Mouse (Mus musculus) NIH3T3 (cell line): ENCODE data around the gene Gm37240.
"Not testable (repeated sequence)": the region's sequence is repeated elsewhere in the genome, so short reads cannot be mapped to it uniquely, and the experiment has no call there.

ENCODE experiments used
- DNase-seq: peaks from one replicate; pipeline ENCODE4 v3.0.0-alpha.2; 2012; ENCODE audit warnings: low read depth

The Gm37240 gene

GRCm38 (mm10) chr3:85573216-85573863 lies 314.0 kb downstream of the Gm37240 start:
- DNase-seq: no peak

GRCm38 (mm10) chr3:85572502-85572901 lies 314.8 kb downstream of the Gm37240 start:
- not testable (repeated sequence) for DNase-seq

GRCm38 (mm10) chr3:85571276-85571675 lies 316.0 kb downstream of the Gm37240 start:
- DNase-seq: peak; percentile 94

GRCm38 (mm10) chr3:85564603-85565002 lies 322.7 kb downstream of the Gm37240 start:
- DNase-seq: no peak

GRCm38 (mm10) chr3:85553731-85554277 lies 333.5 kb downstream of the Gm37240 start:
- no peak for DNase-seq

GRCm38 (mm10) chr3:85551352-85551751 lies 336.0 kb downstream of the Gm37240 start:
- DNase-seq: no peak

GRCm38 (mm10) chr3:85550312-85550711 lies 337.0 kb downstream of the Gm37240 start:
- peak; percentile 31 for DNase-seq

GRCm38 (mm10) chr3:85543652-85544051 lies 343.7 kb downstream of the Gm37240 start:
- DNase-seq: peak; percentile 52

- no peak for DNase-seq
These were observed 344.6 kb downstream of the Gm37240 start for GRCm38 (mm10) chr3:85542765-85543164.

- DNase-seq: peak; percentile 50
These were observed 351.4 kb downstream of the Gm37240 start for GRCm38 (mm10) chr3:85535621-85536520.

GRCm38 (mm10) chr3:85535042-85535441 lies 352.3 kb downstream of the Gm37240 start:
- DNase-seq: no peak

GRCm38 (mm10) chr3:85532376-85532775 lies 354.9 kb downstream of the Gm37240 start:
- DNase-seq: no peak

- peak; percentile 52 for DNase-seq
These were observed 356.6 kb downstream of the Gm37240 start for GRCm38 (mm10) chr3:85530601-85531161.

- DNase-seq: no peak
These were observed 365.9 kb downstream of the Gm37240 start for GRCm38 (mm10) chr3:85521311-85521907.

- DNase-seq: no peak
These were observed 368.6 kb downstream of the Gm37240 start for GRCm38 (mm10) chr3:85518668-85519067.

- no peak for DNase-seq
These were observed 369.2 kb downstream of the Gm37240 start for GRCm38 (mm10) chr3:85518072-85518471.

GRCm38 (mm10) chr3:85516739-85517396 lies 370.4 kb downstream of the Gm37240 start:
- DNase-seq: no peak

- DNase-seq: no peak
These were observed 372.6 kb downstream of the Gm37240 start for GRCm38 (mm10) chr3:85514700-85515099.

GRCm38 (mm10) chr3:85508717-85509279 lies 378.5 kb downstream of the Gm37240 start:
- DNase-seq: no peak

- no peak for DNase-seq
These were observed 387.2 kb downstream of the Gm37240 start for GRCm38 (mm10) chr3:85500096-85500495.

- no peak for DNase-seq
These were observed 391.2 kb downstream of the Gm37240 start for GRCm38 (mm10) chr3:85496146-85496545.
